Mouse (Mus musculus) myocyte (in vitro differentiated cells): ENCODE data around the gene Gm38392. TPM values are rescaled to one million over a fixed set of nuclear protein-coding genes. Genes with fewer than 3 reads are reported as not detected.
A peak's percentile ranks its signal among the peaks of the same experiment; 100 is the strongest.

Experiments
- H3K27me3 ChIP-seq: one replicate; pipeline ENCODE4 v1.6.1; 2011; ENCODE audit not compliant: control insufficient read depth, insufficient read depth, insufficient read length
- H3K36me3 ChIP-seq: one replicate; pipeline ENCODE4 v1.6.1; 2011; ENCODE audit not compliant: control insufficient read depth, insufficient read depth
- H3K4me2 ChIP-seq: one replicate; pipeline ENCODE4 v1.6.1; 2011; ENCODE audit warnings: low read depth, control low read depth
- H3K4me3 ChIP-seq: one replicate; pipeline ENCODE4 v1.5.1; 2011; ENCODE audit warnings: mild to moderate bottlenecking, control low read depth, moderate library complexity
- H3K79me2 ChIP-seq: one replicate; pipeline ENCODE4 v1.6.1; 2011; ENCODE audit not compliant: control insufficient read depth, insufficient read depth
- H3ac ChIP-seq: one replicate; pipeline ENCODE4 v1.6.1; 2011; ENCODE audit not compliant: control insufficient read depth, insufficient read length
- CEBPB ChIP-seq: IDR thresholded peaks from 2 replicates; pipeline ENCODE4 v1.6.1; 2011; ENCODE audit warnings: mild to moderate bottlenecking, moderate library complexity; ENCODE audit not compliant: poor library complexity, insufficient read depth, severe bottlenecking
- E2F4 ChIP-seq: IDR thresholded peaks from one replicate; pipeline ENCODE4 v1.6.1; 2011; ENCODE audit warnings: mild to moderate bottlenecking, control low read depth, moderate library complexity; ENCODE audit not compliant: insufficient read depth
- MAX ChIP-seq: IDR thresholded peaks from one replicate; pipeline ENCODE4 v1.6.1; 2011; ENCODE audit warnings: low read depth, mild to moderate bottlenecking, control low read depth
- MYOD1 ChIP-seq, 3 experiments: IDR thresholded peaks; one replicate each; pipeline ENCODE4 v1.6.1; 2011; ENCODE audit warnings: control low read depth in 2 of 3, low read depth in 2 of 3, mild to moderate bottlenecking in 2 of 3, moderate library complexity in 1 of 3; ENCODE audit not compliant: insufficient read length in 2 of 3, control insufficient read depth in 1 of 3
- MYOG ChIP-seq, 3 experiments: IDR thresholded peaks; one replicate each; pipeline ENCODE4 v1.6.1; 2011; ENCODE audit warnings: control low read depth in 2 of 3, low read depth in 2 of 3, mild to moderate bottlenecking in 2 of 3; ENCODE audit not compliant: insufficient read length in 2 of 3, control insufficient read depth in 1 of 3, insufficient read depth in 1 of 3
- POLR2A ChIP-seq: IDR thresholded peaks from one replicate; pipeline ENCODE4 v1.6.1; 2011; ENCODE audit warnings: low read depth, mild to moderate bottlenecking, control low read depth, moderate library complexity; ENCODE audit not compliant: insufficient read length
- POLR2AphosphoS2 ChIP-seq: IDR thresholded peaks from one replicate; pipeline ENCODE4 v1.6.1; 2011; ENCODE audit warnings: low read depth, control low read depth; ENCODE audit not compliant: insufficient read length
- REST ChIP-seq: IDR thresholded peaks from one replicate; pipeline ENCODE4 v1.6.1; 2011; ENCODE audit warnings: mild to moderate bottlenecking, control low read depth, moderate library complexity; ENCODE audit not compliant: insufficient read depth, insufficient read length
- SRF ChIP-seq: IDR thresholded peaks from one replicate; pipeline ENCODE4 v1.6.1; 2011; ENCODE audit warnings: low read depth; ENCODE audit not compliant: control insufficient read depth, insufficient read length
- TCF12 ChIP-seq: IDR thresholded peaks from one replicate; pipeline ENCODE4 v1.6.1; 2011; ENCODE audit warnings: mild to moderate bottlenecking, control low read depth; ENCODE audit not compliant: poor library complexity, insufficient read depth, severe bottlenecking
- TCF3 ChIP-seq: IDR thresholded peaks from one replicate; pipeline ENCODE4 v1.6.1; 2011; ENCODE audit warnings: low read depth, control low read depth; ENCODE audit not compliant: insufficient read length
- USF1 ChIP-seq: IDR thresholded peaks from one replicate; pipeline ENCODE4 v1.6.1; 2011; ENCODE audit warnings: low read depth, mild to moderate bottlenecking, control low read depth, moderate library complexity
- polyA plus RNA-seq: library from polyadenylated mRNA; unstranded; fragments of >200 nt; fragmentation: generic; extraction: Trizol; gene quantifications from one replicate; pipeline ENCODE4 v1.2.1, GENCODE M21; 2012; ENCODE audit warnings: missing spikeins

The Gm38392 gene
- polyA plus RNA-seq, result 0.06 TPM

DNA sequence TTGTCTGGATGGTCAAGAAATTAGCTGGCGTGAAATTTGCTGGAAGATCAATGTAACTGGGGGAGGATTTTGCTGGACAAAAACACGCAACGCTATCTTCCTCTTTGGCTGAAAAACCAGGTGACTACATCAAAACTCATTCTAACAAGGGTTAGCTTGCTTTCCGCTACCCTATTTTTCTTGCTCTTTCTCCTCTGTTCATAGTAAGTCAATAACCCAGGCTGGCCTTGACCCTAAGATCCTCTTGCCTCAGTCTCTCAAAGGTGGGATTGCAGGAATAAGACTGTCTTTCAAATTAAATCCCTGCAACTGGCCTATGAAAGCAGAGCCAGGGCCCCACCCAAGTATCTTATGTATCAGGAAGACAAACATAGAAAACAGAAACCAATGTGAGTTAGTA, at the start of gene Gm38392:
Gene Gm38392 (minus strand): TSS at position 101 of the 400 bp plus-strand sequence.
- H3K4me2 ChIP-seq, result no peak within 1 kb of the TSS
- H3K27me3 ChIP-seq, result no peaks in the 10 kb centered on the region
- no peaks in the 10 kb centered on the region for H3K36me3 ChIP-seq
- H3K4me3 ChIP-seq, result no peak within 1 kb of the TSS
- no peak within 1 kb of the TSS for H3ac ChIP-seq
- H3K79me2 ChIP-seq, result no peaks in the 10 kb centered on the region
- TF ChIP-seq MYOD1 (IDR thresholded peaks at IDR 0.05; ENCODE audit: control insufficient read depth in 1 of 3, insufficient read length in 2 of 3, low read depth in 2 of 3) (no peak), TCF3 (no peak), POLR2A (no peak), USF1 (no peak), TCF12 (no peak), MAX (no peak), POLR2AphosphoS2 (no peak), MYOG (IDR thresholded peaks at IDR 0.05; ENCODE audit: control insufficient read depth in 1 of 3, insufficient read depth in 1 of 3, insufficient read length in 2 of 3, low read depth in 2 of 3) (no peak), E2F4 (no peak), REST (no peak), CEBPB (no peak)

GRCm38 (mm10) chr3:88336058-88337013, 49.3 kb upstream of the Gm38392 start, which contains the start of the genes Tmem79 and Smg5:
Gene Tmem79 (minus strand): TSS chr3:88336148.
Gene Smg5 (plus strand): TSS chr3:88336260.
- Histone ChIP-seq H3K4me2 (peak within 1 kb of the TSS; percentile 75), H3ac (peak within 1 kb of the TSS; percentile 69), H3K4me3 (peak within 1 kb of the TSS; percentile 92), H3K36me3 (peaks cover 11% of the 10 kb centered on the region), H3K79me2 (peaks cover 61% of the 10 kb centered on the region), H3K27me3 (no peaks in the 10 kb centered on the region)
- TF ChIP-seq SRF (no peak), POLR2AphosphoS2 (peak; percentile 92), MAX (no peak), USF1 (no peak), MYOG (IDR thresholded peaks at IDR 0.05; ENCODE audit: control insufficient read depth in 1 of 3, insufficient read depth in 1 of 3, insufficient read length in 2 of 3, low read depth in 2 of 3) (peak in 1 of 3 experiments; percentile 25), POLR2A (peak; percentile 97), MYOD1 (IDR thresholded peaks at IDR 0.05; ENCODE audit: control insufficient read depth in 1 of 3, insufficient read length in 2 of 3, low read depth in 2 of 3) (no peak), CEBPB (no peak), REST (peak; percentile 0), TCF12 (no peak), E2F4 (no peak), TCF3 (peak; percentile 19)

GRCm38 (mm10) chr3:88335436-88336053, 48.5 kb upstream of the Gm38392 start:
- peaks cover 53% of the 10 kb centered on the region for H3K79me2 ChIP-seq
- peaks cover 3% of the 10 kb centered on the region for H3K36me3 ChIP-seq
- peak overlapping the region; percentile 75 for H3K4me2 ChIP-seq
- H3K4me3 ChIP-seq, result peak overlapping the region; percentile 92
- no peaks in the 10 kb centered on the region for H3K27me3 ChIP-seq
- TF ChIP-seq E2F4 (peak; percentile 87), REST (no peak)
- H3ac ChIP-seq, result peak overlapping the region; percentile 69

DNA sequence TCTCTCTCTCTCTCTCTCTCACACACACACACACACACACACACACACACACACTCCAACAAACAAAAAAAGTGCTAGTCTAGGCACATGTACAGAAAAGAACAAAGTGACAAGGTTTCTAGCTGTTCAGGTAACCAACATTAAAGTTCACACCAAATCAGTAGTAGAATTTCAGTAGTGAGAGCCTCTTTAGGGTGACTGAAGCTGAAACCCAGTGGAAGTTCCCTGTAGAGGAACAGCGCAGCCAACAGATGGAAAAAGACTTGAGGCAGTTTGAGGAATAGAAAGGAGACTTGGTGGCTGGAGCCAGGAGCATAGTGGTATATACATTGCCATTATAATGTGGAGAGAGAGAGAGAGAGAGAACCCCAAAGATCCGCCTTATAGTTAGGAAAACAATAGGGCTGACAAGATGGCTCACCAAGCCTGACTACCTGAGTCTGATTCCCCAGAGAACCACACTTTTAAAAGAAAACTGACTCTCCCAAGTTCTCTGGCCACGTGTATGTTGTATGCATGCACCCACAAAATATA, 48.0 kb upstream of the Gm38392 start:
- H3K79me2 ChIP-seq, result peaks cover 47% of the 10 kb centered on the region
- H3K27me3 ChIP-seq, result no peaks in the 10 kb centered on the region
- H3K4me3 ChIP-seq, result peak overlapping the region; percentile 92
- TF ChIP-seq CEBPB, result no peak
- no peak for TF ChIP-seq POLR2AphosphoS2
- no peak for TF ChIP-seq USF1
- TF ChIP-seq POLR2A, result no peak
- no peak for TF ChIP-seq TCF12
- H3K4me2 ChIP-seq, result peak overlapping the region; percentile 75
- no peaks in the 10 kb centered on the region for H3K36me3 ChIP-seq
- H3ac ChIP-seq, result peak overlapping the region; percentile 69
